Mouse (Mus musculus) ovary, postnatal 36 days (tissue): ENCODE measurements at regions not wholly inside any gene's neighbourhood (a gene's known extent, or its start where the extent isn't known, plus 50 kb on each side); places are given as distances from the start of the nearest gene placed in this dataset.

Source experiments
- DNase-seq: peaks from one replicate; pipeline ENCODE4 v3.0.0; 2022; ENCODE audit warnings: low spot score, mixed read lengths

DNA sequence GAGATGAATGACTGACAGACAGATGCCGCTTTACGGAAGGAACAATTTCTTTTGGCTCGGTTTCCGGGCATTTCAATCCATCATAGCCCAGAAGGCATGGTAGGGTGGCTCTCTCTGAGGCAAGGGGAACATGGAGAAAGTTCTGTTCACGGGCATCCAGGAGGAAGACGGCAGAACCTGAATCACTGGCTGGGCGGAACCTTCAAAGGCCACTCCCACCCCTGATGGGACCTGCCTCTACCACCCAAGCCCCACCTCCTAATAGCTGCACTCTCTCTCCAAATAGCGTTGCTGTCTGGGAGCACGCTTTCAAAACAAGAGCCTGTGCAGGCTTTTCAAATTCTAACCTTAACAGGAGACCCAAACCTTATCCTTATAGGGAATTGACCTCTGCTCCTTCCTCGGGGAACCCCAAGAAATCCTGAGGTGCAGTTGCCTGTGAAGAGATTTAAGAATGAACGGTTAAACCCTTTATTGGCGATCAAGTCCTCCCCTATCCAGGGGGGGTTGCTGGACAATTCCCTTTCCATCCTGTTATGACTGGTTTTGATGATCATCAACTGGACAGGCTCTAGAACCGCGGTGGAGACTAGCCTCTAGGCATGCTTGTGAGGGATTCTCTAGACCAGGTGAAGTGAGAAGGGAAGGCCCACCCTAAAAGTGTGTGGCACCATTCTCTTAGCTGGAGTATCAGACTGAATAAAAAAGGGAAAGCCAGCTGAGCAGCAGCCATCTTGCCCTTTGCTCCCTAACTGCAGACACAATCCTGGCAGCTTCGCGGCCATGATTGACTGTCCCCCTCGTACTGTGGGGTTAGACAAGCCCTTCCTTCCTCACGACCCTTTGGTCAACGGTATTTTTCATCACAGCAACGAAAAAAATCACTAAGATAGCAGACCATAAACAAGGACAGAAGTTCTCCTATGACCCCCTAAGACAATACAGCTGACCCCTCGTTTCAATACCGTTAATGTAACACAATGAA is 184.5 kb upstream of the Dyrk2 start:
- DNase-seq, result no peak

- no peak for DNase-seq
Observed at GRCm38 (mm10) chr10:119052441-119053041, 182.5 kb upstream of the Dyrk2 start.

DNA sequence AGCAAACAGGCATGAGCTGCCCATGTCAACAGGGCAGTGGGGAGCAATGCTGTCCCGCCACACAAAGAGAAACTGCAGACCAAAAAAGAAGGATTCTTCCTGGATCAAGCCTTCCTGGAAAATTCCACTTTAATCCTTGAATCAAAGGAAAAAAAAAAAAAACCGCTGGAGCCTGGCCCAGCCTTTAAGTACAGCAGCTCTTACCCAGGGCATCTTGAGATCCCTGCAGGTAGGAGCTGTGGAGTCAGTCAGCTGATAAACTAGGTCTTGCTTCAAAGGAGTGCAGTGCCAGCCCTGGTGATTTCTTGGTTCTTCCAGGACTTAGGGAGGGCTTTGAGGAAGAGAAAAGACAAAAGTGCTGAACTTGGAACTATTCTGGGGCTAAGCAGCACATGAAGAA is 181.6 kb upstream of the Dyrk2 start:
- DNase-seq, result no peak

- no peak for DNase-seq
Observed at GRCm38 (mm10) chr10:119050017-119050685, 180.1 kb upstream of the Dyrk2 start.

DNA sequence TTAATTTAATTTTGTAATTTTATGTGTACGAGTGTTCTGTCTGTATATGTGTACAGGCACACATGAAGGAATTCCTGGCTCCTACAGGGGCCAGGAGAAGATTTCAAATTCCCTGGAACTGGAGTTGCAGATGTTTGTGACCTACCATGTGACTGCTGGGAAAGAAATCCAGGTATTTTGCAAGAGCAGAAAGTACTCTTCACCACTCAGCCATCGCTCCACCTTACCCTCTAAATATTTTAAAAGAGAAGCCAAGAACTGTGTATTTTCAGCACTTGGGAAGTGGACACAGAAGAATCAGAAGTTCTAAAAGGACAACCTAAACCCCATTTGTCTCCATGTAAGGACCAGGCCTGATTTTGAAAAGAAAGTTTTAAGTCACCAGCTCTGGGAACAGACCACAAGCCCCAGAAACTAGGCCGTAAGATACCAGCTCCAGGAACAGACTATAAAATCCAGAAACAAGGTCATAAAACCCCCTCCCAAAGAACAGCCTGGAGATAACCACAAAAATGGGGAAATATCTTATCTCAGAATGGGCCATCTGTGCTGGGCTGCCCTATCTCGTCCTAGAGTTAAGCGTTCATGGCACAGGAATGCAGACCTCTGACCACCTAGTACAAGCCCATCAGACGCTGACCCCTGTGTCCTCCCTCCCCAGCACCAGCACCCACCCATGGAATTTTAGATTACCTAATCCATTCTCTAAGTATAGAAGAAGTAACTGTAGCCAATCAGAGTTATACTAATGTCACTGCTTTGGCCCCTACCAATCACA is 178.8 kb upstream of the Dyrk2 start:
- DNase-seq, result no peak

DNA sequence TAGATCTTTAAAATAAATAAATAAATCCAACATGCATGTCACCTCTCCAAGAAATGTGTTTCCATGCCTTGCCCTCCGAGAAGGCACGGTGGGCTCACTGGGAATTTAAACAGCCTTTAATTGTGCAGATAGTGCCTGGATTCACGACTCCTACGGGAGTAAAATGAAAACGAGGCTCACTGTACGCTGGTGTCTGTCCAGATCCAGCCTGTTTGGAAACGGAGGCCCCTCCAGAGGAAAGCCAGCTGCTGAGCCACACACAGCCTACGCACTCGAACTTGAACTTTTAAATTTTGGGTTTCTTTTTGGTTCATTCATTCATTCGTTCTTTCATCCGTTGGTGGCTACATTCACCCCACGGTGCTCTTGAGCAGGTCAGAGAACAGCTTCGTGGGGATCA is 175.1 kb upstream of the Dyrk2 start:
- no peak for DNase-seq

DNA sequence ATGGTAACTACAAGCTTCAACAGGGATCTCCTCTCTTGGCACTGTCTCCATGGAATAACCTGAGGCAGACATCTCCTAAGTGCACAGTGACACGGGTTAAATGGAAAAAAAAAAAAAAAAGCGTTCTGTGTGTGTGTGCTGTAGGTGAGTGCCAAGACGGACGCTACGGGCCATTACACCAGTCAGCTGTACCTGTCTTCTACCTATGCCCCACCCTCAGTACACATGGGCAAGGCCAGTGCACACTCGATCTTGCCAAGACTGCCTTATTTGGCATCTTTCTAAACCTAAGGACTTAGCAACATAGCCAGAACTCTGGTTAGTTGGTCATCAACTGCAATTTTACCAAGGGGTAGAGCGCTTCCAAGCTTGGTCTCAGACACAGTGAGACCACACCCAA is 173.1 kb upstream of the Dyrk2 start:
- no peak for DNase-seq

DNA sequence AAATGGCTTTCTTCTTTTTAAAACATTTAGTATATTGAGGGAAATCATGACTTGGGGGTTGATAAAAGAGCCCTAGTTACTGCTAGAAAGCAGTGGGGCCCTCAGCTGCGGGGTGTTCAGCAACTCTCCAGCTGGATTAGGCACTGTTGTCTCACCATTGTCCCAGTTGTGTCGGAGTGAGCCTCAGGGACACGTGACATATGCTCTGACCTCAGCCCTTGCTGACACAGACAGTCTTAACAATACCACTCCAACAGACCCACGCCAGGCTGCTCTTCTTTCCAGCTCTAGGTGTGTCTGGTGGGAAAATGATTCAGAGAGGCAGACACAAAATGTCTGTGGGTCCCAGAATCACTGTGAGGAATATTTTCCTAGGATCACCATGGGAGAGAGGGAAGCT is 170.2 kb upstream of the Dyrk2 start:
- no peak for DNase-seq

GRCm38 (mm10) chr10:119039732-119040131 is 169.7 kb upstream of the Dyrk2 start:
- no peak for DNase-seq

- DNase-seq, result no peak
Observed at GRCm38 (mm10) chr10:119038991-119039390, 169.0 kb upstream of the Dyrk2 start.

DNA sequence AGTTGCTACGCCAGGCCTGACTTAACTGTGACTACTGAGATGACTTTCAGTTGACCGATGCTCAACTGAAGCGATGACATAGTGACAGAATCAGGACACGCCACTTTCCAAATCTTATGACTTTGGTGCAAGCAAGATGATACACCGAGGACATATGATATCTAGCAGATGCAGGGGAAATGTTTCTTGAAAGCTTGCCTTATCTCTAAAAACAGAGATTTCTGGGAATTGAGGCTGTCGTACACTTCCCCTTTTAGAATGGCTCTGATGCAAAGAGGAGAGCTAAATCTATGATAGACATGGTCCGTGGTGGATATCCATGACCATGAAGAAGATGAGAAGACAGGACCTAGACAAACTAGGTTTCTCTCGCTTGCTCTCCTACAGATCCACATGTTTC is 167.8 kb upstream of the Dyrk2 start:
- no peak for DNase-seq

DNA sequence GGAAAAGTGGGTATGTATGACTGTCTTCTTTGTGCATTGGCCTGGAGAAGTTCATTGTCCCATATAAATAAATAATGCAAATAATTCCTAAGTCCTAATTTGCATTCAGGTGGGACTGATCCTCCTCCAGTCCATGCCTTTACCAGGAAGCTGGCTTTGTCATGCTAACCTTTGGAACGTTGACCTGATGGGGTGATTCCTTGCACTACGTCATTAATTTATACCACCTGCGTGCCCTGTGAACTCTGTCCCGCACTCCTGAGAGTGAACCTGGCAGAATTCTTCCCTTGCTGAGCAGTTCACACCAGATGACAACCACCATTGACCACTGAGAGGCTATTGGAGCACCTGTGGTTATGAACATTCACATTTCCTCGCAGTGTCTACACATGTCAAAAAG is 165.9 kb upstream of the Dyrk2 start:
- no peak for DNase-seq

DNA sequence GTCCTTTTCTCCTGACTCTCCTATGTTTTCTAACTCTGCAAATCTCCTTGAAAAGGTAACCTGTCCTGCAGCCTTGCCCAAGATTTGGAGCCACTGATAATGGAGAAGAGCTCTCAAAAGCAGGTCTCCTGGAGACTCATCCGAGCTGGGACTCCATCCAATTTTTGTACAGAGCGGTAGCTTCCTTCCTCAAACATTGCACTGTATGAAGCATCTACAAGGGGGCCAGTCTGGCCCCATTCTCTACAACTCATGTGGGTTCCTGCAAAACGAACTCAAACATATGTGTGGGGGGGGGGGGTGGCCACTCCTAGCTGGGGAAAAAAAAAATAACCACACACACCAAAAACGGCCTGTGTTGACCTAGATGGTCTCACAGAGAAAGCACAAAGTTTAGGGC is 164.4 kb upstream of the Dyrk2 start:
- DNase-seq, result no peak

DNA sequence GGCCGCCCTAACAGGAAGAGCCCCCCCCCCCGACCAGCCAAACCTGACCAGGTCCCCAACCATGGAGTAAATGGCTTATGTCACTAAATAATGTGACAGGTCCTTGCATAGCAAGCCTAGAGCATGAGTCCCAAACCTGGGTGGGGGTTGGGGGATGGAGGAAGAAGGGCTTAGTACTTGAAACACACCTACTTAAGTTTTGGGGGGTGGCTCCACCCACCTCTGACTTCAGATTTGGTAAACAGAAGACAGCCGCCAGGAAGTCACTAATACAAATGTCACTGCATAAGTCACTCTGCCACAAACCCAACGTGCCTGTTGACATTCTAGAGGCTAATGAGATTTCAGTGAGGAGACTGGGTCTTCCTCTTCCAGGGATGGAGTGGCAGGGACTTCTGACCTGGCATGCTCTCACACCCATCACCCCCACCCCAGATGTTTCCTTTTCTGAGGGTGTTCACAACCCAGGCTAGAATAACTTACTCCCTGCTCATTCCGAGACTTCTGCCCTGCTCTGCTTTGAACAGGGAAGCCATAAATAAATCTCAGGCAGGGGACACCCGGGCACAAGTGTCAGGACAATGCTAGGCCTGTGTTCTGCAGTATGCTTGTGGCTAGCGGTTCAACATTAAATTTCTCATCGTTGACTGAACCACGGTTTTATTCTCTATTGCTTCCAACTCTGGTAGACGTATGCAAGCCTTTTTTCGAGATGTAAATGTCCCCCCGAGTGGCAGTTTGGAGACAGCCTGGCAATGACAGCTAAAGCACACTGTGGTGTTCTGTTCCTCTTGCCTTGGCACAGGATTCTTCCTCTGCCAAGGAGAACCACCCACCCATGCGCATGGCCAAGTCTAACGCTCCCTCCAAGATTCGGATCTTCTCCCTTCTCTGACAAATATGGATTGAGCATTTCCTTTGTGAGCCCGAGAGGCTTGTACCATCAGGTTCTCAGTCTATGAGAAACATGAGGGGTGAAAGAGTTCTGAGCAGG is 161.6 kb upstream of the Dyrk2 start:
- no peak for DNase-seq

- DNase-seq, result no peak
Observed at GRCm38 (mm10) chr10:119028480-119029137, 158.6 kb upstream of the Dyrk2 start.

- no peak for DNase-seq
Observed at GRCm38 (mm10) chr10:119027241-119027901, 157.4 kb upstream of the Dyrk2 start.

GRCm38 (mm10) chr10:119026291-119026690 is 156.3 kb upstream of the Dyrk2 start:
- DNase-seq, result no peak

DNA sequence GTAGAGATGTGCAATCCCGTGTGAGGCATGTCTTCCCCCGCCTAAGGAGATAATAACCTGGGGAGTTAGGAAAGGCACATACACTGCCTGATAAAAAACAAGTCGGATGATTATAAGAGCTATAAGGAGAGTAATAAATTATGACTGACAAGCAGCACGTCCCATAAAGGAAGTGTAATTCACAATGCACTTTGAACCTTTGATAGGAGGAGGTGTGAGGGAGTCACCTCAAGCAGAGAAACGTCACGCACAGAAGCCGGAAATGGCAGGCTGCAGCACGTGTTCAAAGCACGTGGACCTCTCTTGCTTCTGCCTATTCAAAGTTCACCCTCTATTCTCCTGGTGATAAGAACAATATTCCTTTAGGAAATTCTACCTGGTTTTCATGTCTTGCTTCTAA is 154.4 kb upstream of the Dyrk2 start:
- no peak for DNase-seq

DNA sequence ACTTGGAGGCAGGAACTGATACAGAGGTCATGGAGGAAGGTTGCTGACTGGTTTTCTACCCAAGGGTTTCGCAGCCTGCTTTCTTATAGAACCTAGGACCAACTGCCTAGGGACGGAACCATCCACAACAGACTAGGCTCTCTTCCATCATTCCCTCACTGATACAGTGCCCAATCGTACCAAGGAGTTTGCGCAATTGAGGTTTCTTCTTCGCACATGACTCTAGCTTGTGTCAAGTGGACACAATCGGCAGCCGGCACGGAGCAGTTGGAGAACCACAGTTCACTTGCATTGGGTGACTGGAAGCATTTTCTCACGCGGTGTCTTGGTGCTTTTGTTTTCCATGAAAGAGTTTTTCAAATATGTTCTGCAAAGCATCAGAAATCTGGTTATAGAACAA is 149.1 kb upstream of the Dyrk2 start:
- no peak for DNase-seq

GRCm38 (mm10) chr10:119018490-119018889 is 148.5 kb upstream of the Dyrk2 start:
- DNase-seq, result no peak
